ENCODE assay signal across 8 mouse cellular contexts in the genomic region with DNA sequence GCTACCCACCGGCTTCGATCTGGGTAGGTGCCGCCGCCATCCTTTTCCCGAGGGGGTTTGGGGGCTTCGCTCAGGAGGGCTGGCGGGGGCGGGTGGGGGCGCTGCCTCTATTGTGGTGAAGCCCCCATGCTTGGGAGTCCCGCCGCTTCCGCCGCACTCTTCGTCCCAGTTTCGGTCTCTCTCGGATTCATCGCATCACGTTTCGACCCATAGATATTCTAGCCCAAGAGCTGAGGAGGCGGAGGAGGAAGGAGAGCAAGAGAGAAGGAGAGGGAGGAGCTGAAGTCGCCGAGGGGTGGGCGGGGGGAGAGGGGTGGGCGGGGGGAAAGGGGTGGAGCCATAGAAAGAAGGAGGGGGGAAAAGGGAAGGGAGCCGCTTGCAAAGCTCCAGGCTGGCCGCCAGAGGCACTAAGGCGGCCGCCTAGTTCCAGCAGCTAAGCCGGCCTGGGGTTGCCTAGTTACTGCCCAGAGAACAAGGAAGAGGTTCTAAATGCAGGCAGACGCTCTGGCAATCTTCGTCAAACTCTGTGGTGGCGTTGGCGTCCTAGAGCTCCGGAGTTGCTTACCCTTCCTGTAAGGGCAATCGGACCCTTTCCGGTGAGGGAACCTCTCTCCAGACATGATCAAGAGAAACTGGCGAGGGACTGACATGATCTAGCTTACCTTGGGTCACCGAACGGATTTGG. TPM values are rescaled to one million over a fixed set of nuclear protein-coding genes. Genes with fewer than 3 reads are reported as not detected.
DNase-seq lines count a peak whose midpoint lies in the region; ATAC-seq lines count a peak whose summit lies in the region.

A gene (minus strand): TSS at position 283 of the 685 bp plus-strand sequence.

- peak; percentile 93 for DNase-seq in CD4-positive helper T cell, adult 2 months (ENCODE audit: low read depth, low spot score)
- peak; percentile 74 for DNase-seq in brain, embryonic 18.5 days (ENCODE audit: low read depth, low spot score)
- DNase-seq in kidney, postnatal 10 days, result peak; percentile 87
- peak; percentile 82 to 86 for DNase-seq in natural killer cell, adult 2 months (ENCODE audit: low spot score in 2 of 2)

- peak within 1 kb of the TSS; percentile 84 for H3K9ac ChIP-seq in heart, embryonic 13.5 days
- H3K9ac ChIP-seq in liver, embryonic 12.5 days, result peak within 1 kb of the TSS; percentile 73
- H3K9ac ChIP-seq in stomach, embryonic 15.5 days, result peak within 1 kb of the TSS; percentile 29; the same call in 1 of the 2 replicates

- peak; percentile 91 for ATAC-seq in erythroid progenitor cell, adult 5-6 weeks (replicated peaks; ENCODE audit: low FRiP score, poor library complexity, severe bottlenecking)
- ATAC-seq in heart, embryonic 13.5 days (ENCODE audit: extremely low read depth, insufficient number of reproducible peaks, low FRiP score, low TSS enrichment), result peak; percentile 85
- ATAC-seq in liver, embryonic 12.5 days, result peak; percentile 94
- ATAC-seq in stomach, embryonic 15.5 days (ENCODE audit: insufficient read depth, low FRiP score, low read depth), result peak; percentile 96

- H3K4me1 ChIP-seq in heart, embryonic 13.5 days, result no peaks in the 10 kb centered on the region
- H3K4me1 ChIP-seq in liver, embryonic 12.5 days, result no peaks in the 10 kb centered on the region
- no peaks in the 10 kb centered on the region for H3K4me1 ChIP-seq in stomach, embryonic 15.5 days

- H3K4me2 ChIP-seq in heart, embryonic 13.5 days, result peak within 1 kb of the TSS; percentile 68
- H3K4me2 ChIP-seq in liver, embryonic 12.5 days, result peak within 1 kb of the TSS; percentile 67
- peak within 1 kb of the TSS; percentile 57 for H3K4me2 ChIP-seq in stomach, embryonic 15.5 days

- WGBS in heart, embryonic 13.5 days, result 7% methylated on average over 34 of the region's 39 CpGs
- 8% methylated on average over 34 of the region's 39 CpGs for WGBS in liver, embryonic 12.5 days (ENCODE audit: insufficient replicate concordance)
- 21% methylated on average over 34 of the region's 39 CpGs for WGBS in stomach, embryonic 15.5 days

- no peaks in the 10 kb centered on the region for H3K27me3 ChIP-seq in heart, embryonic 13.5 days (replicated peaks)
- no peaks in the 10 kb centered on the region for H3K27me3 ChIP-seq in liver, embryonic 12.5 days (replicated peaks)
- no peaks in the 10 kb centered on the region for H3K27me3 ChIP-seq in stomach, embryonic 15.5 days (replicated peaks)

- H3K36me3 ChIP-seq in heart, embryonic 13.5 days, result no peaks in the 10 kb centered on the region
- H3K36me3 ChIP-seq in liver, embryonic 12.5 days, result no peaks in the 10 kb centered on the region
- no peaks in the 10 kb centered on the region for H3K36me3 ChIP-seq in stomach, embryonic 15.5 days

- peak within 1 kb of the TSS; percentile 91 for H3K27ac ChIP-seq in heart, embryonic 13.5 days (replicated peaks)
- peak within 1 kb of the TSS; percentile 89 for H3K27ac ChIP-seq in liver, embryonic 12.5 days
- H3K27ac ChIP-seq in stomach, embryonic 15.5 days, result peak within 1 kb of the TSS; percentile 81

- H3K4me3 ChIP-seq in heart, embryonic 13.5 days, result peak within 1 kb of the TSS; percentile 67
- peak within 1 kb of the TSS; percentile 71 for H3K4me3 ChIP-seq in liver, embryonic 12.5 days
- peak within 1 kb of the TSS; percentile 55 for H3K4me3 ChIP-seq in stomach, embryonic 15.5 days (replicated peaks)

- no peaks in the 10 kb centered on the region for H3K9me3 ChIP-seq in heart, embryonic 13.5 days
- no peaks in the 10 kb centered on the region for H3K9me3 ChIP-seq in liver, embryonic 12.5 days (replicated peaks)
- H3K9me3 ChIP-seq in stomach, embryonic 15.5 days, result no peaks in the 10 kb centered on the region

RNA-seq across cellular contexts. Expression of the gene that starts here (rescaled TPM):
- total RNA-seq in erythroid progenitor cell, adult 5-6 weeks (2015; ENCODE audit: low replicate concordance), result 7.5 and 13.3 TPM in 2 replicates
- 5.6 and 9.1 TPM in 2 replicates for total RNA-seq in erythroid progenitor cell, adult 5-6 weeks (2017; ENCODE audit: low replicate concordance)
- 2.2 and 2.5 TPM in 2 replicates for polyA plus RNA-seq in heart, embryonic 13.5 days (2015; fragmentation: Nextera tagmentation; extraction: Ambion mirVana)
- 1.3 and 1.6 TPM in 2 replicates for polyA plus RNA-seq in liver, embryonic 12.5 days (2016; fragmentation: Nextera tagmentation; extraction: Ambion mirVana)
- polyA plus RNA-seq in stomach, embryonic 15.5 days (2015; fragmentation: Nextera tagmentation; extraction: Ambion mirVana), result 3.7 TPM in 2 replicates

Comparison
In these comparisons a context has a peak if more than half of its experiments do, and no peak if none do; other contexts are left out.
1. Peak in every context shown above with its lines: DNase-seq, ATAC-seq, H3K4me3 ChIP-seq and H3K27ac ChIP-seq.
2. H3K9ac ChIP-seq: peak in every context shown above with its lines; median percentile 84 in heart, embryonic 13.5 days; 73 in liver, embryonic 12.5 days; 29 in stomach, embryonic 15.5 days.